Mouse (Mus musculus) left cerebral cortex, adult 9 months (tissue): ENCODE results near the gene Sycp2.

Experiments
- DNase-seq, 2 experiments: peaks; one replicate each; pipeline ENCODE4 v3.0.0; 2022; ENCODE audit warnings: low spot score in 2 of 2

Sycp2 gene

GRCm38 (mm10) chr2:178303453-178304187 is 103.9 kb downstream of the Sycp2 start:
- peak in 1 of 2 experiments; percentile 61 for DNase-seq
